Mouse (Mus musculus) hindbrain, embryonic 10.5 days (tissue): ENCODE measurements around the gene Slc27a3. TPM values are rescaled to one million over a fixed set of nuclear protein-coding genes. Genes with fewer than 3 reads are reported as not detected.
"Not testable (repeated sequence)": the region's sequence is repeated elsewhere in the genome, so short reads cannot be mapped to it uniquely, and the experiment has no call there.

ENCODE experiments used
- DNase-seq: peaks from one replicate; pipeline ENCODE4 v3.0.0-alpha.2; 2017; ENCODE audit warnings: low spot score
- H3K27ac ChIP-seq: fragments of 300-500 bp; sonication (generic); 2 replicates; pipeline ENCODE4 v1.5.1; 2016; ENCODE audit warnings: mild to moderate bottlenecking, moderate library complexity
- H3K27me3 ChIP-seq: fragments of 300-500 bp; sonication (generic); 2 replicates; pipeline ENCODE4 v1.6.1; 2016; ENCODE audit warnings: mild to moderate bottlenecking; ENCODE audit not compliant: poor library complexity, insufficient read depth, severe bottlenecking
- H3K36me3 ChIP-seq: fragments of 300-500 bp; sonication (generic); 2 replicates; pipeline ENCODE4 v1.6.1; 2016; ENCODE audit warnings: mild to moderate bottlenecking, moderate library complexity
- H3K4me1 ChIP-seq: fragments of 300-500 bp; sonication (generic); replicated peaks from 2 replicates; pipeline ENCODE4 v1.6.1; 2016; ENCODE audit warnings: mild to moderate bottlenecking
- H3K4me3 ChIP-seq: fragments of 300-500 bp; sonication (generic); 2 replicates; pipeline ENCODE4 v1.5.1; 2016; ENCODE audit warnings: mild to moderate bottlenecking, moderate library complexity
- H3K9me3 ChIP-seq: fragments of 300-500 bp; sonication (generic); 2 replicates; pipeline ENCODE4 v1.6.1; 2016; ENCODE audit warnings: mild to moderate bottlenecking, moderate library complexity
- WGBS: fragments of 180-500 bp; shearing (Covaris S2); methylation state at CpG from one replicate; pipeline ENCODE4 v1.1.7; 2016; 5-methylcytosine and 5-hydroxymethylcytosine counted together
- polyA plus RNA-seq: library from polyadenylated mRNA; unstranded; fragments of >200 nt; fragmentation: Nextera tagmentation; extraction: Ambion mirVana; gene quantifications from 2 replicates; pipeline ENCODE4 v1.2.1, GENCODE M21; 2016

The Slc27a3 gene
- polyA plus RNA-seq, 1 experiment from 2014 or later: 29.1 TPM

DNA sequence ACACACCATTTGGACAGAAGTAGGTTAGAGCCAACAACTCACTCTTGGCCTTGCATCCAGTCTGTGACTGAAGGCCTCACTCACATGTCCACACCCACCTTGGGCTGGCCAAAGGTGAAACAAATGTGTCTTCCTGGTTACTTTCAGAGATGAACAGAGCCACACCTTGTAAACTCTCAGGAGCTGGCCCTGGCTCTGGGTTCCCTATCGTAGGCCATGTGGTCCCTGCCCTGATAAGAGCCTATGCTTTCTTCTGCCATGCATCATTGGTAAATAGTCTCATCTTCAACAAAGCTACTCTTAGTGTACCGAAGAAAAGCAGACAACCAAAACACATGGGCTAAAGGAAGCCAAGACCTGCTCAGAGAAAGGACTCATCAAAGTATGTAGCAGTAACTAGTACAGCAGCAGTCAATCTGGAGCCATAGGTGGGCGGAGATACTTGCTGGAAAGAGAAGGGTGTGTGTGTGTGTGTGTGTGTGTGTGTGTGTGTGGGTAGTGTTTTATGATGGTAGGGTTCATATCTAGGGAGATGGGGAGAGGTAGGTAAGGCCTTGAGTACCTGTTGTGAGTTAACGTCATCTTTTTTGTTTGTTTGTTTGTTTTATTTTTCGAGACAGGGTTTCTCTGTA, 22.6 kb downstream of the Slc27a3 start:
- Histone ChIP-seq H3K4me3 (no peak overlapping the region), H3K4me1 (0 out of 2 replicates have a peak, but pooled peaks cover 4% of the 10 kb centered on the region), H3K27ac (no peak overlapping the region), H3K27me3 (no peaks in the 10 kb centered on the region), H3K36me3 (peaks cover 13% of the 10 kb centered on the region), H3K9me3 (no peaks in the 10 kb centered on the region)
- 92% methylated on average over 5 of the region's 5 CpGs for WGBS
- no peak for DNase-seq

DNA sequence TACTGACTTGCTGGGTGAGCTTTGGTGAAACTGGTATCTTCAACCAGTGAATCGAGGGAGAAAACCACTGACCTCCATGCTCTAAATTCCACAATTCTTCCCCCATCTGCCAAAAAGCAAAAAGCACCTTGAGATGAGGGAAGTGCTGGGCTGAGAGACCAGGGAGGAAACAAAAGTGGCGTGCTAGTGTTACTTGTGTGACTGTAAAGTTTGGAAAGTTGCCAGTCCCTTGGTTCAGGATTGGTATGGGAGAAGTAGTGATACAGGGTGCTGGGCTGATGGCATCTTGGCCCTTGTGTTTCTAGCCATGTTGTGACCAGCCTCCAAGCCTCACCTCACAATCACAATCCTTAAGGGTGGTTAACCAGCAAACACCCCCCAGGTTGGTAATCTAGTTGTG, 27.4 kb downstream of the Slc27a3 start:
- Histone ChIP-seq H3K36me3 (peaks cover 56% of the 10 kb centered on the region), H3K9me3 (no peaks in the 10 kb centered on the region), H3K4me1 (no peaks in the 10 kb centered on the region), H3K27me3 (no peaks in the 10 kb centered on the region), H3K4me3 (no peak overlapping the region), H3K27ac (no peak overlapping the region)
- 90% methylated on average over 2 of the region's 2 CpGs for WGBS
- no peak for DNase-seq

DNA sequence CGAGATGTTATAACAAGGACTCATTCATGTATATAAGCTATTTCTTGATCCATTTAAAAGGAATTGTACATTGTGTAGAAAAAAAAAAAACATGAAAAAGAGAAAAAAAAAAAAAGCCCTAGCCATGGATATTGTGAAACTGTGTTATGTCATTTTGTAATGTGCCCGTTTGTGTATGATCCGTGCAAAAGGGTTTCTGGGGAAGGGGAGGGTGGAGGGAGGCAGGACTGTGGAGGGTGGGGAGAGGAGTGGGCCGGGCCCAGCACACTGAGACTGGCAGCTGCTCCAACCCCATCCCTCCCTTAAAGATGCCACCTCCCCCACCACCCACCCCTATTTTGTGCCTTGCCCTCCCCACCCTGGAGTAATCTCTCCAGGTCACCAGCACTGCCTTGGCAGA, 28.3 kb downstream of the Slc27a3 start:
- 83% methylated on average over 4 of the region's 4 CpGs for WGBS
- Histone ChIP-seq H3K27ac (no peak overlapping the region), H3K4me1 (no peaks in the 10 kb centered on the region), H3K4me3 (no peak overlapping the region), H3K27me3 (no peaks in the 10 kb centered on the region), H3K36me3 (peaks cover 65% of the 10 kb centered on the region), H3K9me3 (no peaks in the 10 kb centered on the region)
- DNase-seq: no peak

DNA sequence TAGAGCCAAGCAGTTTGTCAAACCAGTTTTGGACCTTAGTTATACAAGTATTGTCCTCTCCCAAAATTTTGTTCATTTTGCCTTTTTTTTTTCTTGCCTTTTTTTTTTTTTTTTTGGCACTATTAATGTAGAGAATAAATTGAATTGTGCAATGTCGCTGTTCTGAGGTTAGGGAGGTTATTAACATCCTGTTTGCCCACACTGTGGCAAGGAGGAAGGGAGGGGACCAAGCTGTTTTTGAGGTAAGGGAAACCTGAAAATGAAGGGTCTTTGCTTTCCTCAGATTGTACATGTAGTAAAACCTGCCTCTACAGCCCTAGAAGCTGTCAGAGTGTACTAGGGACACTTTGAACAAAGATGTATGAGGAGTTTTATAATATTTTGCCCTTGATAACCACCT, 30.5 kb downstream of the Slc27a3 start:
- H3K36me3 ChIP-seq: peaks cover 88% of the 10 kb centered on the region
- no peaks in the 10 kb centered on the region for H3K27me3 ChIP-seq
- H3K4me3 ChIP-seq: no peak overlapping the region
- H3K9me3 ChIP-seq: no peaks in the 10 kb centered on the region
- 92% methylated on average over 1 of the region's 1 CpGs for WGBS
- no peak overlapping the region for H3K27ac ChIP-seq
- no peaks in the 10 kb centered on the region for H3K4me1 ChIP-seq
- DNase-seq: no peak

DNA sequence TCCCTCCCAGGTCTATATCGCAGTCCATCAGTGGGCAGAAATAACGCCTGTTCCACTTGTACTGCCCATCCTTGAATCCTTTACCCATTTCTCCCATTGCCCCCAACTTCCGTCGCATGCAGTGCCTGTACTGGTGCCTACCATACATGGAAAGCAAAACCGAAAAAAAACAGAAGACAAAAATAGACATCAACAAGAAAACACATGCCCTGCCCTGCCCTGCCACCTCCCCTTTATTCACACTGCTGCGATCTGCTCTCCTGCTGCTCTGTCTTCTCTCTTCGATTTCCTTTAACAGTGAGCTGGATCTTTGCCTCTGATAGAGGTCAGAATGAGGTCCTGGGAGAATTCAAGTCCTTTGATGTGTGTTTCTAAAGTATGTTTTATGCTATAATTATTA, 31.8 kb downstream of the Slc27a3 start:
- Histone ChIP-seq H3K27me3 (no peaks in the 10 kb centered on the region), H3K4me1 (no peaks in the 10 kb centered on the region), H3K27ac (no peak overlapping the region), H3K9me3 (no peaks in the 10 kb centered on the region), H3K4me3 (no peak overlapping the region), H3K36me3 (peaks cover 94% of the 10 kb centered on the region)
- 89% methylated on average over 7 of the region's 7 CpGs for WGBS
- DNase-seq: no peak

DNA sequence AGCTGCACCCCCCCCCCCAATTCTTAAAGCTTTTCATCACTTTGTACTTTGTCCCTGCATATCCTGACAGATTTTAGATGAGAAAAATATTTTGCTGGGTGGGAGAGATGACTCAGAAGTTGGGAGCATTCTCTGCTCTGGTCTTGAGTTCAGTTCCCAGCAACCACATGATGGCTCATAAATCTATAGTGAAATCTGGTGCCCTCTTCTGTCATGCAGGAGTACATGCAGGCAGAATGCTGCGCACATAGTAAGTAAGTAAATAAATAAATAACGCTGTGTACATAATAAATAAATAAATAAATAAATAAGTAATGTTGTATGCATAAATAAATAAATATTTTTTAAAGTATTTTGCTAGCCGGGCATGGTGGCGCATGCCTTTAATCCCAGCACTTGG, 41.9 kb downstream of the Slc27a3 start:
- peaks cover 82% of the 10 kb centered on the region for H3K36me3 ChIP-seq
- 96% methylated on average over 4 of the region's 4 CpGs for WGBS

DNA sequence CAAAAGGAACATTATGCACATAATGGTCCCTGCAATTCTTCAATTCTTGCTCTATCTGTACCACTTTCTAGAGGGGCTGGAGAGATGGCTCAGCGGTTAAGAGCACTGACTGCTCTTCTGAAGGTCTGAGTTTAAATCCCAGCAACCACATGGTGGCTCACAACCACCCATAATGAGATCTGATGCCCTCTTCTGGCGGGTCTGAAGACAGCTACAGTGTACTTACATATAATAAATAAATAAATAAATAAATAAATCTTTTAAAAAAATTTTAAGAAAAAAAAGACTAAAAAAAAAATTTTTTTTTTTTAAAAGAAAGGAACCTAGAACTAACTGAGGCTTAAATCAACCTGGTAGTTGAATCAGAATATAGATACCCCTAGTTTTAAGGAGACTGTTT, 46.9 kb downstream of the Slc27a3 start:
- H3K4me3 ChIP-seq, DNase-seq, H3K27ac ChIP-seq, H3K27me3 ChIP-seq, H3K9me3 ChIP-seq, H3K4me1 ChIP-seq: not testable (repeated sequence)
- 56% methylated on average over 2 of the region's 2 CpGs for WGBS
- peaks cover 60% of the 10 kb centered on the region for H3K36me3 ChIP-seq

More for the DNA sequence above, 41.9 kb downstream of the Slc27a3 start:
- Histone ChIP-seq H3K27me3 (no peaks in the 10 kb centered on the region), H3K4me1 (no peaks in the 10 kb centered on the region), H3K4me3 (no peak overlapping the region), H3K27ac (no peak overlapping the region), H3K9me3 (peaks cover 3% of the 10 kb centered on the region; the same call in 1 of the 2 replicates)
- DNase-seq: no peak

DNA sequence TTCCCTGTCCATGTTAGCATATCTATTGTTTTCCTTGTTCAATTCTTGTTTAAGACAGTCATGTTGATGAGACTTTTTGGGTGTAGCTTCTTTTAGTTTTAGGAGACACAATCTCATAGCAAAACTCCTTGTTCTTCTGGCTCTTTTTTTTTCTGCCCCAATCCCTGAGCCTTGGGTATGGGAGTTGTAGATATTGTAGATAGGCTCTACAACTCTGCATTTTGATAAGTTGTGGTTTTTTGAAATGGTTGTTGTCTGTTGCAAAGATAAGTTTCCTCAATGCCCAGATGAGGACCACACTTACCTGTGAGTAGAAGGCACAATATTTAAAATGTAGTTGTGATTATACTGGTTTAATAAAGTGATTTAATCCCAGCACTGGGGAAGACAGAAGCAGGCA, 49.6 kb downstream of the Slc27a3 start:
- Histone ChIP-seq H3K9me3 (no peaks in the 10 kb centered on the region), H3K36me3 (peaks cover 33% of the 10 kb centered on the region), H3K4me1 (no peaks in the 10 kb centered on the region; the same call in 1 of the 2 replicates), H3K27ac (no peak overlapping the region), H3K4me3 (no peak overlapping the region), H3K27me3 (no peaks in the 10 kb centered on the region)
- DNase-seq: no peak

DNA sequence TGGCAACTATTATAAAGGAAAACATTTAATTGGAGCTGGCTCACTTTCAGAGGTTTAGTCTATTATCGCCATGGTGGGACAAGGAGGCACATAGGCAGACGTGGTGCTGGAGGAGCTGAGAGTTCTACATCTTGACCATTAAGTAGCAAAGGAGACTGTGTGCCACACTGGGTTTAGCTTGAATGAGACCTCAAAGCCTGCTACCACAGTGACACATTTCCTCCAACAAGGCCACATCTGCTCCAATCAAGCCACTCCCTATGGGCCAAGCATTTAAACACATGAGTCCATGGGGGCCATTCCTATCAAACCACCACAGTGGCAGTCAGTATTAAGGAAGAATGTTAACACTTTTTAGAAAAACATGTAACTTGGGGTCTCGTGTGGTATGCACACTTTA, 51.5 kb downstream of the Slc27a3 start:
- WGBS: 84% methylated on average over 3 of the region's 3 CpGs
- H3K4me1 ChIP-seq: no peaks in the 10 kb centered on the region; the same call in 1 of the 2 replicates
- DNase-seq: no peak
- H3K27ac ChIP-seq: no peak overlapping the region
- no peaks in the 10 kb centered on the region for H3K27me3 ChIP-seq
- no peak overlapping the region for H3K4me3 ChIP-seq
- H3K36me3 ChIP-seq: peaks cover 20% of the 10 kb centered on the region
- no peaks in the 10 kb centered on the region for H3K9me3 ChIP-seq

DNA sequence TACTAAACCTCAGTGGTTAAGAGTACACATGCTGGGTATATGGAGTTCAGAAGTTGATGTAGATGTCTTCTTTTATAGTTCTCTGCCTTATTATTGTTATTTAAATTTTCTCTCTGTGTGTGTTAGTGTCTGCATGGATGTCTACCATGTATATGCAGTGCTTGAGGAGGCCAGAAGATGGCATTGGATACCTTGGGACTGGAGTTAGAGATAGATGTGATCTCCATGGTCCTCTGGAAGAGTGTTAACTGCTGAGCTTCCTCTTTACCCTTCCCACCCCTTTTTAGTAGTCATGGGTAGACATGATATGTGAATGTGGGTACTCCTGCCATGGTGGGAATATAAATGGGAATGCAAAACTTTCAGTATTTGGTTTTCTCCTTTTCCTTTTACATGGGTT, 54.2 kb downstream of the Slc27a3 start:
- no peaks in the 10 kb centered on the region for H3K36me3 ChIP-seq
- no peak overlapping the region for H3K27ac ChIP-seq
- no peaks in the 10 kb centered on the region for H3K9me3 ChIP-seq
- no peaks in the 10 kb centered on the region; the same call in 1 of the 2 replicates for H3K4me1 ChIP-seq
- no peaks in the 10 kb centered on the region for H3K27me3 ChIP-seq
- H3K4me3 ChIP-seq: no peak overlapping the region
- no peak for DNase-seq

Other genes with a start within 250 kb of the Slc27a3 start
- 1,066 and 1,137 TPM in 2 replicates for gene Rps27, start 176.3 kb downstream of the Slc27a3 start, polyA plus RNA-seq
- gene Rab13, start 176.2 kb downstream of the Slc27a3 start, polyA plus RNA-seq: 25.5 and 27.8 TPM in 2 replicates
- 91.4 and 95.7 TPM in 2 replicates for gene Jtb, start 158.3 kb downstream of the Slc27a3 start, polyA plus RNA-seq
- 4.2 and 4.3 TPM in 2 replicates for gene Creb3l4, start 146.4 kb downstream of the Slc27a3 start, polyA plus RNA-seq
- 62.5 and 65.3 TPM in 2 replicates for gene Slc39a1, start 141.8 kb downstream of the Slc27a3 start, polyA plus RNA-seq
- 20.8 and 28.4 TPM in 2 replicates for gene Crtc2, start 135.8 kb downstream of the Slc27a3 start, polyA plus RNA-seq
- 5.7 and 7.1 TPM in 2 replicates for gene Dennd4b, start 124.8 kb downstream of the Slc27a3 start, polyA plus RNA-seq
- gene Gatad2b, start 96.8 kb downstream of the Slc27a3 start, polyA plus RNA-seq: 15.3 and 17.9 TPM in 2 replicates
- gene Ints3, start 43.7 kb upstream of the Slc27a3 start, polyA plus RNA-seq: 37.6 and 39.7 TPM in 2 replicates
- 3.0 TPM in 2 replicates for gene Npr1, start 75.9 kb upstream of the Slc27a3 start, polyA plus RNA-seq
- gene Ilf2, start 86.2 kb upstream of the Slc27a3 start, polyA plus RNA-seq: 315 and 340 TPM in 2 replicates
- 60.9 and 69.1 TPM in 2 replicates for gene Snapin, start 101.1 kb upstream of the Slc27a3 start, polyA plus RNA-seq
- 174 and 182 TPM in 2 replicates for gene Chtop, start 119.6 kb upstream of the Slc27a3 start, polyA plus RNA-seq
- 7.5 and 7.7 TPM in 2 replicates for gene S100a1, start 124.5 kb upstream of the Slc27a3 start, polyA plus RNA-seq
- 11.7 and 13.1 TPM in 2 replicates for gene S100a13, start 124.5 kb upstream of the Slc27a3 start, polyA plus RNA-seq
- not detected in 2 replicates for gene S100a14, start 136.9 kb upstream of the Slc27a3 start, polyA plus RNA-seq
- gene S100a16, start 147.3 kb upstream of the Slc27a3 start, polyA plus RNA-seq: 46.6 and 47.9 TPM in 2 replicates
- gene S100a3, start 170.6 kb upstream of the Slc27a3 start, polyA plus RNA-seq: 0.24 and 0.27 TPM in 2 replicates
- not detected in 2 replicates for gene S100a2, start 200.3 kb upstream of the Slc27a3 start, polyA plus RNA-seq
- gene Gm42674, start 212.0 kb upstream of the Slc27a3 start, polyA plus RNA-seq: not detected in 2 replicates
- gene S100a4, start 213.8 kb upstream of the Slc27a3 start, polyA plus RNA-seq: not detected in 2 replicates
- gene S100a5, start 218.6 kb upstream of the Slc27a3 start, polyA plus RNA-seq: not detected in 2 replicates
- 14.4 and 18.3 TPM in 2 replicates for gene S100a6, start 222.9 kb upstream of the Slc27a3 start, polyA plus RNA-seq